Mouse (Mus musculus): ENCODE data around the gene Fam129a. TPM values are rescaled to one million over a fixed set of nuclear protein-coding genes. Genes with fewer than 3 reads are reported as not detected.

The Fam129a gene
- total RNA-seq, 2 experiments from 2014 or later = 1.9 to 2.1 TPM

- DNase-seq (ENCODE audit: low spot score in 2 of 2) = peak in 1 of 2 experiments; percentile 75
- intact Hi-C loops (cut with DNase I) = no loop called here
Measured at GRCm38 (mm10) chr1:151764236-151764635, 193.2 kb downstream of the Fam129a start.

GRCm38 (mm10) chr1:151766166-151766565 lies 195.2 kb downstream of the Fam129a start:
- DNase-seq (ENCODE audit: low spot score in 2 of 2) = no peak

GRCm38 (mm10) chr1:151766976-151767654 lies 196.1 kb downstream of the Fam129a start:
- DNase-seq (ENCODE audit: low spot score in 2 of 2) = no peak
- intact Hi-C loops (cut with DNase I) = no loop called here

More at GRCm38 (mm10) chr1:151766166-151766565, 195.2 kb downstream of the Fam129a start:
- intact Hi-C loops (cut with DNase I) = no loop called here

- DNase-seq (ENCODE audit: low spot score in 2 of 2) = no peak
- intact Hi-C loops (cut with DNase I) = no loop called here
Measured at GRCm38 (mm10) chr1:151769200-151769913, 198.4 kb downstream of the Fam129a start.

Other genes starting within 250 kb of the Fam129a start
- 100 to 1,000 TPM; 129 to 162 TPM for gene Ivns1abp, start 226.7 kb upstream of the Fam129a start, total RNA-seq (2021)
- gene Swt1, start 142.7 kb upstream of the Fam129a start, total RNA-seq (2021) = 10 to 100 TPM; 12.5 to 13.2 TPM
- gene Trmt1l, start 142.6 kb upstream of the Fam129a start, total RNA-seq (2021) = 10 to 100 TPM; 27.3 to 32.5 TPM
- gene Rnf2, start 70.2 kb upstream of the Fam129a start, total RNA-seq (2021) = 10 to 100 TPM; 28.6 to 29.9 TPM
- gene Edem3, start 184.2 kb downstream of the Fam129a start, total RNA-seq (2021) = 10 to 100 TPM; 38.5 to 39.7 TPM

Measured in left cerebral cortex, postnatal 25 days (tissue).